Mouse (Mus musculus): ENCODE data around the gene Axin2.

Gene Axin2

GRCm38 (mm10) chr11:108973459-108973858 lies 53.3 kb downstream of the Axin2 start:
- no peak for DNase-seq (ENCODE audit: low read depth, low spot score)

GRCm38 (mm10) chr11:108973866-108974265 lies 53.7 kb downstream of the Axin2 start:
- no peak for DNase-seq (ENCODE audit: low read depth, low spot score)

GRCm38 (mm10) chr11:108975583-108975982 lies 55.4 kb downstream of the Axin2 start:
- no peak for DNase-seq (ENCODE audit: low read depth, low spot score)

- no peak for DNase-seq (ENCODE audit: low read depth, low spot score)
Measured at GRCm38 (mm10) chr11:108980530-108980929, 60.4 kb downstream of the Axin2 start.

GRCm38 (mm10) chr11:108981012-108981411 lies 60.9 kb downstream of the Axin2 start:
- DNase-seq (ENCODE audit: low read depth, low spot score): no peak

- no peak for DNase-seq (ENCODE audit: low read depth, low spot score)
Measured at GRCm38 (mm10) chr11:108983409-108984064, 63.4 kb downstream of the Axin2 start.

- no peak for DNase-seq (ENCODE audit: low read depth, low spot score)
Measured at GRCm38 (mm10) chr11:108984711-108985419, 64.7 kb downstream of the Axin2 start.

GRCm38 (mm10) chr11:108985836-108986235 lies 65.7 kb downstream of the Axin2 start:
- no peak for DNase-seq (ENCODE audit: low read depth, low spot score)

- no peak for DNase-seq (ENCODE audit: low read depth, low spot score)
Measured at GRCm38 (mm10) chr11:108987226-108987625, 67.1 kb downstream of the Axin2 start.

GRCm38 (mm10) chr11:108987705-108988104 lies 67.6 kb downstream of the Axin2 start:
- no peak for DNase-seq (ENCODE audit: low read depth, low spot score)

- DNase-seq (ENCODE audit: low read depth, low spot score): no peak
Measured at GRCm38 (mm10) chr11:108988258-108988657, 68.1 kb downstream of the Axin2 start.

GRCm38 (mm10) chr11:108989940-108990339 lies 69.8 kb downstream of the Axin2 start:
- no peak for DNase-seq (ENCODE audit: low read depth, low spot score)

- no peak for DNase-seq (ENCODE audit: low read depth, low spot score)
Measured at GRCm38 (mm10) chr11:108993414-108993813, 73.3 kb downstream of the Axin2 start.

- DNase-seq (ENCODE audit: low read depth, low spot score): no peak
Measured at GRCm38 (mm10) chr11:108995196-108995989, 75.2 kb downstream of the Axin2 start.

GRCm38 (mm10) chr11:108995990-108996533 lies 75.9 kb downstream of the Axin2 start:
- DNase-seq (ENCODE audit: low read depth, low spot score): no peak

- no peak for DNase-seq (ENCODE audit: low read depth, low spot score)
Measured at GRCm38 (mm10) chr11:108997816-108998215, 77.7 kb downstream of the Axin2 start.

Measured in R1 (cell line).